Mouse (Mus musculus) neural tube, embryonic 11.5 days (tissue): ENCODE data around the gene Col6a6. TPM values are rescaled to one million over a fixed set of nuclear protein-coding genes. Genes with fewer than 3 reads are reported as not detected.

Experiments
- ATAC-seq: fragments of 200-750 bp; cut with Nextera tagmentation; 2 replicates; pipeline ENCODE4 v1.8.0; 2017; ENCODE audit warnings: moderate number of reproducible peaks, mild to moderate bottlenecking, moderate TSS enrichment, moderate library complexity; ENCODE audit not compliant: insufficient read depth, low FRiP score, low TSS enrichment
- DNase-seq: peaks from one replicate; pipeline ENCODE4 v3.0.0-alpha.2; 2015; ENCODE audit warnings: low spot score
- H3K27ac ChIP-seq: fragments of 300-500 bp; sonication (generic); 2 replicates; pipeline ENCODE4 v1.5.1; 2014; ENCODE audit warnings: low read depth, mild to moderate bottlenecking, low read length
- H3K27me3 ChIP-seq: fragments of 300-500 bp; sonication (generic); 2 replicates; pipeline ENCODE4 v1.6.1; 2014; ENCODE audit warnings: mild to moderate bottlenecking, low read length, mixed read lengths; ENCODE audit not compliant: control insufficient read depth, insufficient read depth
- H3K36me3 ChIP-seq: fragments of 300-500 bp; sonication (generic); 2 replicates; pipeline ENCODE4 v1.6.1; 2014; ENCODE audit warnings: mild to moderate bottlenecking, low read length, moderate library complexity, mixed read lengths; ENCODE audit not compliant: control insufficient read depth, insufficient read depth
- H3K4me1 ChIP-seq: fragments of 300-500 bp; sonication (generic); 2 replicates; pipeline ENCODE4 v1.6.1; 2014; ENCODE audit warnings: low read length, mixed read lengths; ENCODE audit not compliant: control insufficient read depth, insufficient read depth
- H3K4me2 ChIP-seq: fragments of 300-500 bp; sonication (generic); 2 replicates; pipeline ENCODE4 v1.6.1; 2014; ENCODE audit warnings: low read depth, mild to moderate bottlenecking, moderate library complexity
- H3K4me3 ChIP-seq: fragments of 300-500 bp; sonication (generic); 2 replicates; pipeline ENCODE4 v1.5.1; 2014; ENCODE audit warnings: low read depth, low read length
- H3K9ac ChIP-seq: fragments of 300-500 bp; sonication (generic); 2 replicates; pipeline ENCODE4 v1.6.1; 2014; ENCODE audit warnings: mild to moderate bottlenecking, low read length
- H3K9me3 ChIP-seq: fragments of 300-500 bp; sonication (generic); 2 replicates; pipeline ENCODE4 v1.6.1; 2016; ENCODE audit warnings: low read length; ENCODE audit not compliant: control insufficient read depth
- WGBS: fragments of 180-500 bp; shearing (Covaris S2); extraction: QIAGEN DNeasy Blood & Tissue Kit; methylation state at CpG from one replicate; pipeline ENCODE4 v1.1.7; 2014; 5-methylcytosine and 5-hydroxymethylcytosine counted together
- polyA plus RNA-seq: library from polyadenylated mRNA; unstranded; fragments of >200 nt; fragmentation: Nextera tagmentation; extraction: Ambion mirVana; gene quantifications from 2 replicates; pipeline ENCODE4 v1.2.1, GENCODE M21; 2014

Gene Col6a6
- polyA plus RNA-seq, 1 experiment from 2014 or later = 0.13 TPM

GRCm38 (mm10) chr9:105740413-105740812 lies 87.5 kb downstream of the Col6a6 start:
- no peak for DNase-seq
- WGBS = 80% methylated on average over 2 of the region's 2 CpGs

GRCm38 (mm10) chr9:105739446-105739845 lies 88.5 kb downstream of the Col6a6 start:
- 93% methylated on average over 9 of the region's 9 CpGs for WGBS
- Histone ChIP-seq H3K9me3 (no peaks in the 10 kb centered on the region), H3K4me3 (no peak overlapping the region), H3K4me1 (no peaks in the 10 kb centered on the region), H3K4me2 (no peak overlapping the region), H3K27me3 (no peaks in the 10 kb centered on the region), H3K9ac (no peak overlapping the region), H3K27ac (no peak overlapping the region), H3K36me3 (no peaks in the 10 kb centered on the region)
- DNase-seq (no peak), ATAC-seq (no peak)

More at GRCm38 (mm10) chr9:105740413-105740812, 87.5 kb downstream of the Col6a6 start:
- ATAC-seq = no peak
- Histone ChIP-seq H3K27ac (no peak overlapping the region), H3K36me3 (no peaks in the 10 kb centered on the region), H3K4me3 (no peak overlapping the region), H3K4me2 (no peak overlapping the region), H3K4me1 (no peaks in the 10 kb centered on the region), H3K9me3 (no peaks in the 10 kb centered on the region), H3K27me3 (no peaks in the 10 kb centered on the region), H3K9ac (no peak overlapping the region)

DNA sequence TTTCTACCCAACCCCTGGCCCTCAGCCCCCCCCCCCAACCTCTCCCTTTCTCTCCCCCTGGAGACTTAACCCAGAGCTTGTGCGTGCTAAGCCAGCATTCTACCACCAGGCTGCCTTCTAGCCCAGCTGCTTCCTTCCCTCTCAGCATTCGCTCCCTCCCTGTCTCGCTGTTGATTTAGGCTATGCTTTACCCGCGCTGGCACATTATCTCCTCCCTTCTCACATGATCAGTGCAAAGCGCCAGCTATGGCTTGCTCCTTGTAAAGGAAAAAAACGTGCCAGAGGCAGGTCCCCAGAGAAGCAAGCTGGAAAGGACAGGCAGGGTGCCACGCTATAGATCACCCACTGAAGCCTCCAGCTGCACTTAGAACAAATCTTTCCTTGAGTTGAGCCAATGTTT lies 90.5 kb downstream of the Col6a6 start:
- peak; percentile 17 for DNase-seq
- H3K4me1 ChIP-seq = no peaks in the 10 kb centered on the region
- no peak for ATAC-seq
- H3K4me3 ChIP-seq = no peak overlapping the region
- H3K27ac ChIP-seq = no peak overlapping the region
- no peak overlapping the region for H3K4me2 ChIP-seq
- no peaks in the 10 kb centered on the region for H3K36me3 ChIP-seq
- H3K9ac ChIP-seq = no peak overlapping the region
- WGBS = 56% methylated on average over 8 of the region's 8 CpGs
- H3K27me3 ChIP-seq = no peaks in the 10 kb centered on the region
- H3K9me3 ChIP-seq = no peaks in the 10 kb centered on the region

GRCm38 (mm10) chr9:105735195-105735594 lies 92.8 kb downstream of the Col6a6 start:
- no peak for ATAC-seq
- DNase-seq = no peak
- H3K27me3 ChIP-seq = no peaks in the 10 kb centered on the region
- no peak overlapping the region for H3K4me3 ChIP-seq
- H3K27ac ChIP-seq = no peak overlapping the region
- H3K4me2 ChIP-seq = no peak overlapping the region
- WGBS = 82% methylated on average over 5 of the region's 5 CpGs
- H3K9ac ChIP-seq = no peak overlapping the region
- H3K9me3 ChIP-seq = no peaks in the 10 kb centered on the region
- no peaks in the 10 kb centered on the region for H3K36me3 ChIP-seq
- no peaks in the 10 kb centered on the region for H3K4me1 ChIP-seq

DNA sequence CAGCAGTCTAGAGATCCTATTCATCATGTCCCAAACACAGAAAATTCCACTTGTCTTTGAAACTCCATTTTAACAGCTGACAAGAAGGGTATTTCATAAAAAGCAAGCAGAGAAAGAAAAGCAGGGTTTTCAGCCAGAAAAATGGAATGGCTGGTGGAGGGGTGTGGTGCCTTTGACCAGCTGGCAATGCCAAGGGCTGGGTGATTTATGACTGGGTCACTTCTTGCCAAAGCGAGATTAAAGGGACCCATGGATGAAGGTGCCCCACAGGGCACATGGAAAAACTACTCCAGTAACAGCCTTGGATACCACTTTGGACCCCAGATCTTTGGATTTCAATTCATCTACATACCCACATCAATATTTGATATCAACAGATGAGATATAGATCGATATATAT lies 93.3 kb downstream of the Col6a6 start:
- no peak overlapping the region for H3K9ac ChIP-seq
- no peak overlapping the region for H3K4me2 ChIP-seq
- WGBS = 72% methylated on average over 2 of the region's 2 CpGs
- H3K27me3 ChIP-seq = no peaks in the 10 kb centered on the region
- DNase-seq = no peak
- no peaks in the 10 kb centered on the region for H3K36me3 ChIP-seq
- H3K4me1 ChIP-seq = no peaks in the 10 kb centered on the region
- ATAC-seq = no peak
- no peak overlapping the region for H3K4me3 ChIP-seq
- no peaks in the 10 kb centered on the region for H3K9me3 ChIP-seq
- H3K27ac ChIP-seq = no peak overlapping the region

GRCm38 (mm10) chr9:105731976-105732375 lies 96.0 kb downstream of the Col6a6 start:
- H3K27ac ChIP-seq = no peak overlapping the region
- no peak for DNase-seq
- H3K4me1 ChIP-seq = no peaks in the 10 kb centered on the region
- no peak overlapping the region for H3K4me3 ChIP-seq
- no peak overlapping the region for H3K9ac ChIP-seq
- 66% methylated on average over 7 of the region's 7 CpGs for WGBS
- H3K9me3 ChIP-seq = no peaks in the 10 kb centered on the region
- no peak overlapping the region for H3K4me2 ChIP-seq
- ATAC-seq = no peak
- H3K27me3 ChIP-seq = no peaks in the 10 kb centered on the region
- H3K36me3 ChIP-seq = no peaks in the 10 kb centered on the region

- no peaks in the 10 kb centered on the region for H3K4me1 ChIP-seq
- H3K9ac ChIP-seq = no peak overlapping the region
- no peak overlapping the region for H3K27ac ChIP-seq
- no peak overlapping the region for H3K4me2 ChIP-seq
- H3K27me3 ChIP-seq = no peaks in the 10 kb centered on the region
- H3K36me3 ChIP-seq = no peaks in the 10 kb centered on the region
- 80% methylated on average over 4 of the region's 4 CpGs for WGBS
- no peak overlapping the region for H3K4me3 ChIP-seq
- ATAC-seq (no peak), DNase-seq (no peak)
- no peaks in the 10 kb centered on the region for H3K9me3 ChIP-seq
Observed at GRCm38 (mm10) chr9:105720430-105720829, 107.5 kb downstream of the Col6a6 start.

DNA sequence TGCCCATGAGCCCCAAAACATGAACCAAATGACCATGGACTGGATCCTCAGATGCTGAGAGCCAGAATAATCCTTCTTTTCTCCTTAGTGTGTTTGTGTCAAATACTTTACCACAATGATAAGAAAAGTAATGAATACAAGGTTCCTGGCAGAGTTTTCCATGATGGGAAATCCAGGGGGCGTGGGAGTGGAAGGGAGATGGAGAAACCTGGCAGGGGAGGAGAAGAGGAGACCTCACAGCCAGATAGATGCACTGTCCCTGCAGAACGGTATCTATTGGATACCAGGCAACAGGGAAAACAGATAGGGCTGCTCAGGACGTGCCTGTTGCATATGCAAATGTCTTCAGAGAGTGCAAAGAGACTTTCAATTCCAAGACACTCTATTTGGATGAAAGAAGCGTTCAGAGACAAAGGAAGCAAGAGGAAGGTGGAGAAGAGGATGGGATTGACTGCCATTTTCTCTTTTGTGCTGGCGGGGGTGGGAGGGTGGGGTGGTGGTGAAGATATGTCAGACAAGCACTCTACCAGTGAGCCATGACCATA lies 108.0 kb downstream of the Col6a6 start:
- no peaks in the 10 kb centered on the region for H3K36me3 ChIP-seq
- no peak overlapping the region for H3K9ac ChIP-seq
- H3K4me1 ChIP-seq = no peaks in the 10 kb centered on the region
- 44% methylated on average over 5 of the region's 5 CpGs for WGBS
- H3K27me3 ChIP-seq = no peaks in the 10 kb centered on the region
- DNase-seq = no peak
- no peak overlapping the region for H3K4me2 ChIP-seq
- no peak for ATAC-seq
- H3K9me3 ChIP-seq = no peaks in the 10 kb centered on the region
- H3K4me3 ChIP-seq = no peak overlapping the region
- no peak overlapping the region for H3K27ac ChIP-seq

- H3K36me3 ChIP-seq = no peaks in the 10 kb centered on the region
- ATAC-seq = no peak
- H3K27ac ChIP-seq = no peak overlapping the region
- H3K27me3 ChIP-seq = no peaks in the 10 kb centered on the region
- H3K4me2 ChIP-seq = no peak overlapping the region
- no peak for DNase-seq
- H3K4me3 ChIP-seq = no peak overlapping the region
- no peaks in the 10 kb centered on the region for H3K9me3 ChIP-seq
- H3K4me1 ChIP-seq = no peaks in the 10 kb centered on the region
- 52% methylated on average over 7 of the region's 7 CpGs for WGBS
- H3K9ac ChIP-seq = no peak overlapping the region
Observed at GRCm38 (mm10) chr9:105719367-105719766, 108.6 kb downstream of the Col6a6 start.
